Mouse (Mus musculus) liver, postnatal 0 days (tissue): ENCODE measurements around the gene Rnf126.
A peak's percentile ranks its signal among the peaks of the same experiment; 100 is the strongest.

Source experiments
- CTCF ChIP-seq: sonication (generic); IDR thresholded peaks from 2 replicates; pipeline ENCODE4 v1.5.1; 2016; ENCODE audit warnings: antibody characterized with exemption, low read depth
- EP300 ChIP-seq: IDR thresholded peaks from 2 replicates; pipeline ENCODE4 v1.6.1; 2016; ENCODE audit warnings: antibody characterized with exemption, low read depth, mild to moderate bottlenecking

DNA sequence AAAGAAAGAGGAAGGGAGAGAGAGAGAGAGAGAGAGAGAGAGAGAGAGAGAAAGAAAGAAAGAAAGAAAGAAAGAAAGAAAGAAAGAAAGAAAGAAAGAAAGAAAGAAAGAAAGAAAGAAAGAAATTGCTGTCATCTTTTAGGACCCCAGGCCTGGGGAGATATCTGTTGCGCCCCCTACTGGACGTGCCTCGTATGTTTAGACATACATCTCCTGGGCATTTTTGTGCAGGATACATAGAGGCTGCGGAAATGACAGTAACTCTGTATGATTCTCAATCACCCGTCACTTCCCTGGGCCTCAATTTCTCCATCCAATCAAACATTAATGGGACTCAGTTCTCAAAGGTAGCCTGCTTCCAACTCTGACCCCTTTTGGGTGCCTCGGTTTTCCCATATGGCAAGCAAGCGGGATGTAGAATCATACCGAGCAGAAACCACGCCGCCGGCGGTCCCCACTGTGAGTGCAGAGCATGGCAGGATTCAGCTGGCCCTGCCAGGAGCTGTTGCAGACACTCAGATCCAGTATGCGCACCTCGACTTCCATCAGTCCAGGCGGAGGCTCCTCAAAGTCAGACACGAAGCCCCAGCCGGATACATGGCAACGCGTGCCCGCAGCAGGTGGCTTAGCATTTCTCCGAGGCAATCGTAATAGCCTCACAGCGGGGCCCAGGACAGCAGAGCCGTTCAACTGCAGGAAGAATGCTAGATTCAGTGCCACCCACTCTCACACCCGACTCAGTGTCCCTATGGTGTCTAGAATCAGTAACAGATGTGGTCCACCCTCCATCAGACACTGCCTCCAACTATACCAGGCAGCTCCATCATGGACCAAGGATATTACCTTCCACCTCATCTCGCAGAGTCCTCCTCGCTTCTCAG, 17.4 kb upstream of the Rnf126 start:
- peak; percentile 67 for TF ChIP-seq CTCF
- no peak for TF ChIP-seq EP300
